Mouse (Mus musculus) cortical plate, adult 2 months (tissue): ENCODE data around the gene Gxylt1.

Experiments used
- CTCF ChIP-seq: fragments of 200-500 bp; IDR thresholded peaks from 2 replicates; pipeline ENCODE4 v1.5.1; 2011; ENCODE audit warnings: mild to moderate bottlenecking, control low read depth, low read length; ENCODE audit not compliant: insufficient read depth; ENCODE audit errors: extremely low read depth
- POLR2A ChIP-seq: fragments of 200-500 bp; IDR thresholded peaks from 2 replicates; pipeline ENCODE4 v1.6.1; 2011; ENCODE audit warnings: mild to moderate bottlenecking, low read length, control low read depth; ENCODE audit not compliant: insufficient read depth; ENCODE audit errors: extremely low read depth

- TF ChIP-seq POLR2A (no peak), CTCF (no peak)
Observed at GRCm38 (mm10) chr15:93270289-93270855, 4.6 kb downstream of the Gxylt1 start.
